Mouse (Mus musculus) T-helper 1 cell (primary cell): ENCODE measurements around the gene Acbd4.

Source experiments
- in situ Hi-C: fragments of 300-600 bp; cut with MboI, MseI; formaldehyde crosslinking; loops from one replicate; pipeline ENCODE4 v1.15.1; 2025; ENCODE audit warnings: high pct_unique_total_duplicates

The Acbd4 gene

DNA sequence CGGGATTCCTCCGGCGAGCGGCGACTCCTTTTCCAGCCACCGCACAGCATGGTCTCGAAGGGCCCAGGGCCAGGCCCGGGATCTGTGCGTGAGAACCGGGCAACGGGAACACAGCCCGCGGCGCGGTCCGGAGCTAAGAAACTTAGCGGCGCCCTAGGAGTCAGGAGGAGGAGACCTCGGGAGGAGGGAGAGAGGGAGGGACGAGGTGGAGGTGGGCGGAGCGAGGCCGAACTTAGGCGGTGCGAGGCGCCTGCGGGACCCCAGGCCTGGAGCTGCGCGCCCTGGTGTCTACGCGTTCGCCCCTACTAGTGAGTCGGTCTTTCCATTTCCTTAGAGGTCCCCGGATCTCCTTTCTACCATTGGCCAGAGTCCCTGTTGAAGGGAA, at the start of gene Acbd4, which contains the start of gene Plcd3:
Acbd4 (plus strand) TSS at position 202 of the 385 bp plus-strand sequence.
Plcd3 (minus strand) TSS at position 178 of the 385 bp plus-strand sequence.
- in situ Hi-C loops: loop anchor here (5.0 kb wide), 1 partner anchor 61 kb away; no protein-coding TSS in a partner anchor

DNA sequence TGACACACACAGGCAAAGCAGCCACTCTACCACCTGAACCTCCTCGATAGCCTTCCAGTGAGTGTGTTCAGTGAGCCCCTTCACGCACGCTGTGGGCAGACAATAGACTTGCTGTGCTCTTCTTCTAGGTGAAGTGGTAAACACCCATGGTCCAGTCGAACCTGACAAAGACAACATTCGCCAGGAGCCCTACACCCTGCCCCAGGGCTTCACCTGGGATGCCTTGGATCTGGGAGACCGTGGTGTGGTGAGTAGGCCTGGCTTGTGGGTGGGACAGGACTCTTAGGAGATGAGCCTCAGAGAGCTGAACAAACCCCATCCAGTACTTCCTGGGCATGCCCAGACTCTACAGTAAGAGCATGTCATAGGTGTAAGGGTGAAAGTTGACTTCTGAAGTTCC, 49.4 kb upstream of the Acbd4 start:
- in situ Hi-C loops: no loop called here

DNA sequence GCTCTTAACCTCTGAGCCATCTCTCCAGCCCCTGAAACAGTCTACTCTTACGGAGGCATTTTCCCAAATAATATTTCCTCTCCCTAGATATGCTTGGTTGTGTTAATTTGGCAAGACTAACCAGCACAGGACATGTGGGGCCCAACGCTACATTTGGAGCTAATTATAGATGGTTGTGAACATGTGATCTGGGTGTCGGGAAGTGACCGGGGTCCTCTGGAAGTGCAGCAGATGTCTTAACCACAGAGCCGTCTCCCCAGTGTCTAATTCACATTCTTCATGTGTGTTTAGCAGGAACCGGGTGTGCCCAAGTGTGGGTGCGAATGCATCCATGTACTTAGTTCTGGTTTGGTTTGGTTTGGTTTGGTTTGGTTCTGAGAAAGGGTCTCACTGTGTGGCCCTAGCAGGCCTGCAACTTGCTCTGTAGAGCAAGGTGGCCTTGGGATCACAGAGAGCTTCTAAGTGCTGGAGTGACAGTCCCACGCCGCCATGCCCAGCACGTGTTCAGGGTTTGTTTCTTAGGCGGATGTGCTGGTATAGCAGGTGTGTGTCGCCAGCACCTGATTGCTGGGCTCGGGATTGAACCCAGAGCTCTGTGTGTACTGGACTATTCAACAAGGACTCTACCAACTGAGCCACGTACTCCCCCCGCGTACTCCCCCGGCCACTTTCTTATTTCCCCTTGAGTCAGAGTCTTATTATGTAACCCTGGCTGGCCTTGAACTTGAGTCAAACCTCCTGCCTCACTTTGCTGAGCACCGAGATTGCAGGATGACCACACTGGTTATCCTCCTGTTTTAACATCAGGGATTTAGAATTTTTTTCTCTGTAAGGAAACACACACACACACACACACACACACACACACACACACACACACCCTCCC, 48.0 kb upstream of the Acbd4 start:
- in situ Hi-C loops: no loop called here

DNA sequence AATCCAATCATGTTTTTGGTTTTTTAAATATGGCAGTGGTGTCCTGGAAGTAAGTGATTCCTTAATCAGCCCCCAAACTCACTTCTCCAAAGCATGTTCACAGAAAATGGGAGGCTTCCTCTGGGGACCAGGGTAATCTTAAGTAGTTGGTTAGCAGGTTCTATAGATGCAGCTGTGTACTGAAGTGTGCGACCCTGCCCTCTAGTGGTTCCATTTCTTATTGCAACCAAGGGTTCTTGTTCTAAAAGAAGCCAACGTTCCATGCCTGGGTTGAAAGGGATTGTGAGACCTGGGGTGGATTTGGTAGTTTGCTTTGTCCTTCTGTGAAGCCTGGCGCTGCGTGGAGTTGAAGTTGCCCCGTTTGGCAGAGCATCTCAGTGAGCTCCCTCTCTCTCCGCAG, 46.7 kb upstream of the Acbd4 start:
- in situ Hi-C loops: no loop called here

DNA sequence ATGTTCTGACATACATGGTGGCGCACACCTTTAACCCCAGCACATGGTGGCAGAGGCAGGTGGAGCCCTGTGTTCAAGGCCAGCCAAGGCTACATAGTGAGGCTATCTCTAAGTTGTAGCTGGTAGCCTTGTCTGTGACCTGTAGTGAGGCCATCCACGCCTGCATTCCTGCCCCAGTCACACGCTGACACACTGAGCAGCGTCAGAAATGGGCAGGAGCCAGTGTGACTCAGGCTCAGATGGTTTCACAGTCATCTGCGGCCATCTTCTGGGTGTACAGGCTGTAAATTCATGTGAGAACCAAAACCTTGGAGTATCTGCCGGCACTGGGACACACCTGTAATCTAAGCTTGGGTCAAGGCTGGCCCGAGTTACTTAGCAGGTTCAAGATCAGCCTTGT, 44.8 kb upstream of the Acbd4 start:
- in situ Hi-C loops: no loop called here

DNA sequence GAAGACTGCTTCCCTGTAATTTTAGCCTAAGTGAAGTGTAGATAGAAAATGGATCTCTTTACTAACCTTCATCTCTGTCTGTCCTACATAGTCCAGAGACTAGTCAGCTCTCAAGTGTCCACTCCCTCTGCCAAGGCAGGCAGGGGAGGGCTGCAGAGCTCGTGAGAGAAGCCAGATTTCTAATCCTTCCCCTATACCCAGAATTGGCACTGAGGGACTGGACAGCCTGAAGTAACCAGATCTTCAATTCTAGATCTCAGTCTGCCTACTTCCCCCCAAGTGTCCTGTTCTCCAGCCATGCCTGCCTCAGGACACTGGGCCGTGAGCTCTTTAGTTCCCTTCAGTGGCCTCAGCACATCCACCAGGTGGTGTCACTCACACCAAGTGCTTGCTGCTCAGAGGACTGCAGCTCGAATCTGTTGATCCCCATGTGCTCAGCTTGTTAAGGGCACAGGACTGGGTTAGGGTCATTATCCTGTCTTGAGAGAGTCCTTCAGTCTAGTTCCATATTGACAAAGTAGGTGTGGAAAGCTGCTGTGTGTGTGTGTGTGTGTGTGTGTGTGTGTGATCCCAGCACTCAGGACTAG, 42.9 kb upstream of the Acbd4 start:
- in situ Hi-C loops: no loop called here

DNA sequence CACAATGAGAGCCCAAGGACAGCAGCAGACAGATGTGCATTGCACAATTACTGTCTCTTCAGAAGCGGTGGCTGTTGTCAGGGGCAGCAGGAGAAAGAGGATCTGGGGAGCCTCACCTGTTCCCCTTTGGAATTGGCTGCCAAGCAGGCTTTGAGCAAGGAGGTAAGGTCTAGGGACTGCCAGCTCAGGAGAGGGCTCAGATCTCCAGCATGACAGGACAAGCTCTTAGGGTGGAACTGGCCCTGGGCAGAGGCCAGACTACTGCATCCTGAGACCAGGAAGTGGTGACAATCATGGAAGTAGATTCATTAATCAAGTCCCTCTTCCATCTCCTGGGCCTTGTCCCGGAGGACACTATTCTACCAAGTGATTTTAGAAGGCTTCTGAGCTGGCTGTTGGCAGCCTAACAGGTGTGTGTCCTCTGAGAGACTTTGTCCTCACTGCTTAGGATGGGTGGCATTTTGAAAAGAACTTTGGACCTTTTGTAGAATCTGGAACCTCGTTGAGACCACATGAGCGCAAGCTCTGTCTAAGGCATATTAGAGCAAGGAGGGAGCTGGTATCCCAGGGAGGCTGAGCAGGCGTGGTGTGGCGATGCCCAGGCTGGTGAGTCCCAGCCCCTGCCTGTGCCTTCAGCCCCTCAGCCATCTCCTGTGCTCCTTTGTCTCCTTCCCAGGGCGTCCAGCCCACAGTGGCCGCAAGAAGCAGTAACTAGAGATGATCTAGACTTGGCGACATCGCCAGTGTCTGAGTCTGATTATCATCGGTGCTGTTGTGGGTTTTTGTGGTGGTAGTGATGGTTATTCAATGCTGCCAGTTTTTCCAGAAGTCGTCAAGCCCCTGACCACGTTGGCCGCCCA, 35.1 kb upstream of the Acbd4 start:
- in situ Hi-C loops: no loop called here

DNA sequence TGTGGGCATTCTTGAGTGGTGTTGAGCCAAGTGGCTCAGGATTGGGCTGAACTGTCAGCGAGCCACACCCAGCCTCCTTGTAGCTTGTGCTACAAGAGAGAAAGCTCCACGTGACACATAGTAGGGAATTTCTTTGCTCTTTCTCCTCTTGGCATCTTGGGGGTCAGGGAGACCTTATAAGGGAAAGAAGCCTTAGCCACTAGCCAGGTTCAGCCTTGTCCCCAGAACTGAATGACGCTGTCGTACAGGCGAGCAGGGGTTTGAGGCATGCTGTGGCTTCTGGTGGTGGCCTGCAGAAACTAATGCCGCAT, 34.5 kb upstream of the Acbd4 start:
- in situ Hi-C loops: no loop called here

DNA sequence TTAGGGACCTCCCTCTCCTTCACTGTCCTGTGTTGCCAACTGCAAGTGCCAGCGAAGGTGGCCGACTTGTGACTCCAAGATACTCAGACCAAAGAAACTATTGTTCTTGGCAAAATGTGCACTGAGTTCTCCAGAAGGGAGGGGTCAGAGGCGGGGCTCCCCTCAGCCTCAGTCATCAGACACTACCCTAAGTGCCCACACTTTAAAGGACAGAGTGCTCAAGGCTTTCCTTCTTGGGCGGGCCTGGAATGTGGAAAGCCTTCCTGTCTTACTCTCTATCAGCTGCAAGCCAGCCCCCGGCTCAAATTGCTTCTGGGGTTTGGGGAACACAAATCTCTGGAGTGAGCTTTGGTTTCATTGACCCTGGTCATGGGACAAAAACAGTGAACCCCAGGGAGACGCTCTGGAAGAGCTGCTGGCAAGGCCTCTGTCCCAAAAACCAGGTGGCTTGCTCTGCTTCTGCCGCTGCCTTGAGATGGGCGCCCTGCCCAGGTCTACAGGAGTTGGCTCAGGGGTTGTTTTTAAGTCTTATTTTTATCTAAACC, 34.0 kb upstream of the Acbd4 start:
- in situ Hi-C loops: no loop called here

DNA sequence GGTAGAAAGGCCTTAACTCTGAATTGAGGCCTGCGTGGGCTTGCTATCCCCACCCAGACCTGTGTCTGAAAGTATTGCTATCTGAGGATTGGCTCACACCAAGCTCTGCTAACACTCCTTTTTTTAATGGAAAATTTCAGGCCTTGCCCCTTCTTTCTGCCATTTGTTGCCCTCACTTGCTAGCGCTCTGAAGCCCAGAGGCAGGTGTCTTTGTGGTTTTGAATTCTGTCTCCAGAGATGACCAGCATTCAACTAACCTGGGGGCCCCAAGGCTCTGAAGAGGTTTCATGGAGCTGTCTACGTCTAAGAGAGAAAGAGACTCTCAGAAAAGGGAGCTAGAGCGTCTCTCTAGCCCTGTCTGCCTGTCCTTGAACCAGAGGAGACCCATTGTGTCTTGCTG, 33.2 kb upstream of the Acbd4 start:
- in situ Hi-C loops: no loop called here

DNA sequence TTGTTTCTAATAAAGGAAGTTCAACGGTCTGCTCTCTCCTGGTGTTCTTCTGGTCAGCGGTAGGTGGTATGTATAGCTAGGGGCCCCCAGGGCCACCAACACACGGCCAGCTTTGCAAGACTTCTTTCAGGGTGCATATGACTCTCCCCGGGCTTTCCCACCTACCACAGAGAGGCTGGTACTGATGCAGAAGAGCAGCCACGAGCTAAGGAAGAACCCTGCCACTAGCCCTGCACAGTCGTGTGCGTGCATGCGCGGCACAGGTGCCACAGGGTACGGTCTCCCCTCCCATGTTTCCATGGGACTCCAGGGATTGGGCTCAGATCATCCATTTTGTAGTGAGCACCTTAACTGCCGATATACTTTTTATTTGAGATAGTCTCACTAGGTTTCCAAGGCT, 32.6 kb upstream of the Acbd4 start:
- in situ Hi-C loops: no loop called here

DNA sequence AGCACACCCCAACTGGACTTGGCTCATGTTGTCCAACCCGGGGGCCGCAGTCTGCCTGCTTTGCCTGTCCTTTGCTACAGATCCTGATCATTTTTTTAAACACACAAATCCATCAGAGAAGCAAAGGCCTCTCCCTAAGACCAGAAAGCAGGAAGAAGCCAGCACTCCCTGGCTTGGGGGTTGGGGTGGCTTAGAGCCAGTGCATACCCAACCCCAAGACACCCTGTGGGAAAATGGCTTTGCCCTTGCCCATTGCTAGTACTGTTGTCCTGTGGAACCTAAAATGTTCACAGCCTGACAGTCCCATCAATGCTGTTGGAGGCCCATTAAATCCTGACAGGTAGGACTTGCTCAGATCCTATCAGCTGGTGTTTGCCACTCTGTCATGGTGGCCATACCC, 31.8 kb upstream of the Acbd4 start:
- in situ Hi-C loops: no loop called here

DNA sequence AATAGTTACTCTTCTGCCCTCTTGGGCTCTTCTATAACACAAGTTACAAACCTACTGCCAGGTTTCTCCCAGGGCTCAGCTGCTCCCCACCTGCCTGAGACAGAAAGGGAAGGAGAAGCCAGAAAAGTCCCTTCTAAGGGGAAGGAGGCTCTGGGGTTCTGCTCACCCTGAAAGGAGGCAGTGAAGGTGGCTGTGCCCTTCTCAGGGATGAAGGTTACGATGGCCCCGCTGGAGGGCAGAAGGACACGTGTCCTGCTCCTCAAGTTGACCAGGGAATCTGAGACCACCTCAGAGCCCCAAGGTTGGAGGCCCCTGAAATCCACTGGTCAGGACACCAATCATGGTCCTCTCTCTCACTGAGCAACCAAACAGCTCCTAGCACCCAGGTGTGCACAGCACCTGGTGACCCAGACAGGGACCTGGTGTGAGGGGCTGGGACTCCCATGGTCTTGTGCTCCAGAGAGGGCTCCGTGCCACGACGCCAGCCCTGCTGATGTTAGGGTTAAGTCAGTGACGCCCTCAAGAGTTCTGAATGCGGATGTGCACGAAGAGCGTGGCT, 31.1 kb upstream of the Acbd4 start:
- in situ Hi-C loops: no loop called here

DNA sequence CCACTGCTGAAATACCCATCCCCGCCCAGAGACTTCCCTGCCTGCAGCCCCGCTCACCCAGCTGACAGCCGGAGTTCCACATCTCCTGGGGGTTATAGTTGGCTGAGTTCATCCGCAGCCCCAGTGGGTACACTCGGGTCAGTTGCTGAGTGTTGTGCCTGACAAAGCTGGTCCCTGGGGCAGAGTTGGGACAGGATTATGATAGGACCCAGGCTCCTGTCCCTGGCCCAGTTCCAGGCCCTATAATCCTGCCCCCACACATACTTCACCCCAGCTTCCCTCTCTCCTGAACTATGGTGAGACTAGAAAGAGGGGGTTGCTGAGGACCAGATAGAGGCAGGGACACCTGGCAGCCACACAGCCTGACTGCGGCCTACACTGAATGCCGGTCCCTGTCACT, 27.8 kb upstream of the Acbd4 start:
- in situ Hi-C loops: no loop called here

DNA sequence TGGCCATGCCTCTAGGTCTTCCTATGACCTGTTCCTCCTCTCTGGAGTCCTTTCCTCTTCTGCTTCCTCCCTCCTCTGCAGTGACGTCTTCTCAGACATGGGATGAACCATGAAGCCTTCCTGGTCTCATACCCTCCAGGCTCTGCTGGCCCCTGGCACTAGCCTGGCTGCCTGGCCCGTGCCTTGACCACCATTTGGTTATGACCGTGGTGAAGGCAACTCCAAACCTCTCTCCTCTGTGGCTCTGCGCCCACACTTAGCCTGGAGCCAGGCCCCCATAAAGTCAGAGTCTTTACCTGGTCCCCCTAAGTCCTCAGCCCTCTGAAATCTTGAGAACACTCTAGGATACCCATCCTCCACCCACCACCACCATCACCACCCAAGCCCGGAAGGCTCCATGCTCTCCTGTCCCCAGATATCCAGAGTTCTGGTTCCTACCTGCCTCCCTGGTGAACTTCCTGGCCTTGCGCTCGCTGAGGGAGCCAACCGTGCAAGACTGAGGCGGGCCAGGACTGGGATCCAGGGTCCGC, 27.3 kb upstream of the Acbd4 start:
- in situ Hi-C loops: no loop called here

DNA sequence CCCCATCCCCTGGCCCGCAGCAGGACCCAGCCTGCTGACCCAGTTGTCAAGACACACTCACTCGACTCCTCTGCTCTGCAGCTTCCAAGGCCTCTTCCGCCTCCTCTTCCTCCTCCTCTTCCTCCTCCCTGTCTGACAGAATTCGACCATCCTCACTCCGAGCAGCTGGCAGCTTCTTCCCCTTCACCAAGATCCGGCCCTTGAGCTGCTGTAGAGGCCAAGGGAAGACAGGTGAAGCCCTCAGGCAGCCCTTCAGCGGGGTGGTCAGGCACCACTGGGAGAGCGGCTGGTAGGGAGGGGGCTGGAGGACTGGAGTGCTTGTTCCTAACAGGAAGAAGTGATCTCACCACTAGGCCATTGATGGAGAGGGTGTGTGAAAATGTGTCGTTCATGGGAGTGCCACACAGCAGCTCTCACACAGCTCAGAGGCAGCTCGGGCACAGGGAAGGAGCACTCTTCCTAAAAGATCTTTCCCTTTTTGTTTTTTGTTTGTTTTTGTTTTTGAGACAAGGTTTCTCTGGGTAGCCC, 26.6 kb upstream of the Acbd4 start:
- in situ Hi-C loops: no loop called here

DNA sequence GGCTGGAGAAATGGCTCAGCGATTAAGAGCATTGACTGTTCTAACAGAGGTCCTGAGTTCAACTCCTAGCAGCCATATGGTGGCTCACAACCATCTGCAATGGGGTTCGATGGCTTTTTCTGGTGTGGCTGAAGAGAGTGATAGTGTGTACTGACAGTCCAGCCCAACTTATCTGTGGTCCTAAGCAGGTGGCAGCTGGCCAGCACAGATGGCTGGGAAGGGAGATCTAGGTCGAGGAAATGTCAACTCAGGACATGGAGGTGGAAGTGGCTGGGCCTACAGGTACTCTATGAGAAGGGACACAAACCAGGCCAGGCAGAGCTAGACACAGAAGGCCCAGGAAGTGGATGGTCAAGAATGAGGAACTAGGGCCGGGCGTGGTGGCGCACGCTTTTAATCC, 25.5 kb upstream of the Acbd4 start:
- in situ Hi-C loops: no loop called here

DNA sequence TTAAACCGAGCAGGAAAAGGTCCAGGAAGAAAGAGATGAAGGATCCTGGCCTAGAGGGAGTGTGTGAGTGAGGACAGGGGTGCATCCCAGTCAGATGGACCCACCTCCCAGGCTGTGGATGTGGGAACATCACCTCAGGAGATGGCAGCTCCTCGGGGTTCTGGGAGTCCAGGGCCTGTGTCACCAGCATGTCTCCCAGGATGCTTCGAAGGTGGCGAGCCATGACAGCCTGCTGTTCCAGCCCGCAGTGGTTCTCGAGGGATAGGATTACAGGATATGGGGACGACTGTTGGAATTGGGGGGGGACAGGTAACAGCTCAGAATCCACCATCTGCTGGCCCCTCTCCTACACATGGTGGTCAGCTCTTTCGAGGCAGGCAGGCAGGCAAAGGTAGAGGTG, 24.9 kb upstream of the Acbd4 start:
- in situ Hi-C loops: no loop called here

DNA sequence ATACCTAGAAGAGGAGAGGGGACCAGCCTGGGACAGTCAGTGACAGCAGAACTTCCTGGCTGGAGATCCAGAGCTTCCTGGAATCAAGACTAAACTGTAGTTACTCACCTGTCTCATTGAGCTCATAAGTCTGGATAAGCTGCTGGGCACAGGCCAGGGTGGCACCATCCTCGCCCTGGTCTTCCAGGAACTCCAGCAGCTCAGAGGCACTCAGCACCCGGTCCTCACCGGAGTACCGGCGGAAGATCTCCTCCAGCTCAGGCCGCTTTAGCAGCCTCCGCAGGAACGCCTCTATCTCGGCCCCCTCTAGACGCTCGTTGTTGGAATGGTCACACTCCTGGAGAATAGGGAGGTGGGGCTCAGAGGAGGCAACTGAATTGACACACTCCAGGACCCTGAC, 23.4 kb upstream of the Acbd4 start:
- in situ Hi-C loops: no loop called here

DNA sequence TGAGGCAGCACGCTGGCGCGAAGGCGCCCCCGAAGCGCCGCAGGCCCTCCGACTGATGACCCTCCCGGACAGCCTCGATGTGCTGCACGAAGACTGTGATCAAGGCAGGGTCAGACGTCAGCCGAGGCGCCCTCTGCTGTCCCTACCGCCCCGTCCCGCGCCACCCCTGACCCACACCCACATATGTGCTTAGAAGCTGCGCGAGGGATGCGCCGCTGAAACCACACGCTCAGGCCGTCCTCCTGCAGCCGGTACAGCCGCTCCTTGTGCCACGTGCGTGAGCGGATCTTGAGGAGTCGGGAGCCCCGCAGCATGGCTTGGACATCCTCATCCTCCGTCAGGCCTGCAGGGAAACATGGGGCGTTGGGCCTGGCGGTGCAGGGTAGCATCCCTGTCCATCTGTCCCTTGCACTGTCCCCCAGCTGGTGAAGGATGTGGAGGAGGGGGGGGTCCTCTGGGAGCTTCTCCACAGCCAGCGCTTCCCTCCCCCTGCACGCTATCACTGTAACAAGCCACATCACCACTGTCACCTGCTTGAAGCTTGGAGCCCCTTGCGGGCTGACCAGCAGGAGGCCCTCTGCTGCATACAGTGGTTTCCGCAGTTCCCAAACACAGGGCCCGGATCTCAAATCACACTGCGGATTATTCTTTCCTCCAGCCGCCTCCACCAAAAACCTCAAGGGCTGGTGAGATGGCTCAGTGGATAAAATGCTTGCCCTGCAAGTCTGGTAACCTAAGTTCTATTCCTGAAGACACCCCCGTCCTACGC, 21.0 kb upstream of the Acbd4 start:
- in situ Hi-C loops: no loop called here

DNA sequence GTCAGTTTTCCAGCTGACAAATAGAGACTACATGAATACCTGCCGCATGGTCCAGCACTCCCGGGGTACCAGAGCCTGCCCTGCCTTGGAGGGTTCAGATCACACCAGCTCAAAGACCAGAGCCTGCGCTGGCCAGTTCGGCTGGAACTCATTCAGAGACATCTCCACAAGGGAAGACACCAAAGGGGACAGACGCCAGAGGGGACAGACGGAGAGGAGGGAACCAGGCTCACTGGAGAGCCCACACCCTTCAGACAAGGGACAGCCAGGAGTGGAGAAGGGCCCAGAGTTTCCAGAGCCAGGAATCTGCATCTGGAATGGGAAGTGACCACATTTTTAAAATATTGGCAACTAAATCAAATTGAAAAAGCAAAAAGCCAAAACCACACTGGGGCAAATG, 19.9 kb upstream of the Acbd4 start:
- in situ Hi-C loops: no loop called here
